Mouse (Mus musculus): ENCODE measurements around the gene Myo1a. TPM values are rescaled to one million over a fixed set of nuclear protein-coding genes. Genes with fewer than 3 reads are reported as not detected.
A peak's percentile ranks its signal among the peaks of the same experiment; 100 is the strongest.

Myo1a gene
- polyA plus RNA-seq, 1 experiment = 0.51 TPM

DNA sequence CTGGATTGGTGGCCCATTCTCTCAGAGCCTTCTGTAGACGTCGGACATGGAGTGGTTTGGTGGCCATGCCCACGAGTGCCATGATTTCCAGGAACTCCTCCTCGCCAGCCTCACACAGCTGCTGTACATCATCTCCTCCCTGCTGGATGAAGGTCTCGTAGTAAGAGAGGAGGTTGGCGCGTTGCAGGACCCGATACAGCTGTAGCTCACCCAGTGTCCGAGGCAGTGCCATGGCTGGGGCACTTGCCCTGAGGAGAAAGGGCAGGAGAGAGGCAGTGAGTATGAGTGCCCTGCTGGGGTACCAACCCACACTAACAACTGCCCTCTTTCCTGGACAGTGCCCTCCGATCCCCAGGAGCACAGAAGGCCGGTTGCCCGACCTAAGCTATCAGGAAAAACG lies 40.1 kb upstream of the Myo1a start:
- Histone ChIP-seq H3K4me3 (ENCODE audit: insufficient read depth, low read length) (peak overlapping the region; percentile 92), H3K27ac (ENCODE audit: insufficient read depth, low read length) (peak overlapping the region; percentile 99), H3K4me1 (ENCODE audit: control insufficient read depth, insufficient read depth, low read length) (no peaks in the 10 kb centered on the region; the same call in 1 of the 2 replicates)
- TF ChIP-seq CTCF (IDR thresholded peaks at IDR 0.05; ENCODE audit: borderline replicate concordance, insufficient read depth, low read length) (no peak), POLR2A (IDR thresholded peaks at IDR 0.05; ENCODE audit: low read depth, low read length) (peak; percentile 41; the same call in 1 of the 2 replicates)

DNA sequence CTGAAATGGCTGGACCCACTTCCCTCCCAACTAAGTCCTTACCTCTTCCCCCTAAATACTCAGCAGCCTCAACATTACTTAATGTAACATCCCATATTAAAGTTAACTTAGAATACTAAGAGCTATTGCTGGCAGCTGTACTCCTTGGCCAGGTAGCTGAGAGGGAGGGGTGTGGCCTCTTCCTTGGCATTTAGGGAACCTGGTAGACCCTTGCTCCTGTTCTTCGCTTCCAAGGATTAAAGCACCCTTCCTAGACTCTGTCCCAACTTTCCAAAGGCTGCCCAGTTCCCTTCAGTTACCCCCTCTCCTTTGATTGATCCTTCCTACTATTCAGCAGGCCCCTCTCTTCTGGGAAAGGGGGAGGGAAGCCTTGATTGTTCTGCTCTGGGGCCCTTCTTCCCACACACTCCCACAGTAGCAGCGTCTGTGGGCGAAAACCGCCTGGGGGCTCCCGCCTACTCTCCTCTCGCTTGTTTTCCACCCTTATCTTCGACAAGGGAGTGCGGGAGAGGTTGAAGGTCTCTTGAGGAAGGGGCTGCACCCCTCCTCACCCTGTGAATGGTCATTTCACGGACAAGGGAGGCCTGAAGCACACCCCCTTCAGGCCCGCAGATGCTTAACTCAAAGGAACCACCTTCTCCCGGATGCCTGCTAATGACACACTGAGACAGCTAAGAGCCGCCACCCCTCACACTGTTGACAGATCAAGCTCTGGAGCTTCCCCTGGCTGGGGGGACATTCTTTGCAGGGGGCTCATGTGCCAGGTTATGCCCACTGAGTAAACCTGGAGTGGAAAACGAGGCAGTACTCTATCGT lies 39.4 kb upstream of the Myo1a start:
- Histone ChIP-seq H3K4me3 (ENCODE audit: insufficient read depth, low read length) (peak overlapping the region; percentile 92), H3K4me1 (ENCODE audit: control insufficient read depth, insufficient read depth, low read length) (no peaks in the 10 kb centered on the region; the same call in 1 of the 2 replicates), H3K27ac (ENCODE audit: insufficient read depth, low read length) (peak overlapping the region; percentile 99)
- TF ChIP-seq POLR2A (IDR thresholded peaks at IDR 0.05; ENCODE audit: low read depth, low read length) (peak; percentile 23; the same call in 1 of the 2 replicates), CTCF (IDR thresholded peaks at IDR 0.05; ENCODE audit: borderline replicate concordance, insufficient read depth, low read length) (no peak)

- H3K27ac ChIP-seq (ENCODE audit: insufficient read depth, low read length) = peak within 1 kb of the TSS; percentile 100
- no peak for TF ChIP-seq CTCF (IDR thresholded peaks at IDR 0.05; ENCODE audit: borderline replicate concordance, insufficient read depth, low read length)
- peak; percentile 85 for TF ChIP-seq POLR2A (IDR thresholded peaks at IDR 0.05; ENCODE audit: low read depth, low read length)
- peak within 1 kb of the TSS; percentile 92 for H3K4me3 ChIP-seq (ENCODE audit: insufficient read depth, low read length)
- no peaks in the 10 kb centered on the region; the same call in 1 of the 2 replicates for H3K4me1 ChIP-seq (ENCODE audit: control insufficient read depth, insufficient read depth, low read length)
Measured at GRCm38 (mm10) chr10:127666501-127667268, 38.3 kb upstream of the Myo1a start, which contains the start of gene Nemp1. TSS of gene Nemp1 (plus strand) at chr10:127666901.

DNA sequence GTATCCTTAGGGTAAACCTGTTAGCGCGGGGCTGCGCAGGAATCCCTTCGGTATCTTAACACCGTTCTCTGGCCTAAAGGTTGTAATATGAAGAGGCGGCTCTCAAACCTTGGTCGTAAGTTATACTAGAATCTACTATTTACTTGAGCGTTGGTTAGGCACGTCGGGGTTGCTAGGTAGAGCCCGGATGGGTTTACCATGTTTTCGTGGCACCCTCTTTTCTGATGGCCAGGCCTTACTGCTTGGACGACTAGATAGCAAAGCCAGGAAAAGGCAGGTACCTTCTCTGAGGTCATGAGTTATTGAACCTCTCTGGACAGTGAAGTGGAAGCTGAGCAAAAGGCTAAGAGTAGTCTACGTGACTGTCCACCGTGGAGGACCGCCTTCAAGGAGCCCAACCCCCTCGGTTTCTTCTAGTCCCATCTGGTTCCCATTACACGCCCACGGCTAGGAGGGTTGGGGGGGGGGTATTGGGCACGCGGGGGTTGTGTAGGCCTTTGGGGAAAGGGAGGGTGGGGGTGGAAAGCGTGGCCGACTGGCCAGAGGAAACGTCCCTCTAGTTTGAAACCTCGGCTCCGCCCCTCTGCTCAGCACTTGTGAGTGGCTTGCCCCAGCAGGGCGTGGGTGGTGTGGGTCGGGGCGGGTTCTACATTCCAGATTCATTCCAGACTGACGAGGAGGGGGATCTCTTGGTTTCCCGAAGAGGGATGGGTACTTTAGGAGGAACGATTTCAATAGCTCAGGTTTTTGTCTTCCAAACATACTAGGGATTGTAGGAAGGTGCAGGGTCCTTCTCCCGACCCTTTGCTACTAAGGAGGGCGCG lies 37.5 kb upstream of the Myo1a start:
- TF ChIP-seq POLR2A (IDR thresholded peaks at IDR 0.05; ENCODE audit: low read depth, low read length) (peak; percentile 95), CTCF (IDR thresholded peaks at IDR 0.05; ENCODE audit: borderline replicate concordance, insufficient read depth, low read length) (no peak)
- Histone ChIP-seq H3K4me1 (ENCODE audit: control insufficient read depth, insufficient read depth, low read length) (no peaks in the 10 kb centered on the region; the same call in 1 of the 2 replicates), H3K27ac (ENCODE audit: insufficient read depth, low read length) (peak overlapping the region; percentile 100), H3K4me3 (ENCODE audit: insufficient read depth, low read length) (peak overlapping the region; percentile 36)

GRCm38 (mm10) chr10:127668093-127669050 lies 36.6 kb upstream of the Myo1a start, which contains the start of gene Nab2:
TSS of gene Nab2 (minus strand) at chr10:127668568.
- Histone ChIP-seq H3K4me3 (ENCODE audit: insufficient read depth, low read length) (peak within 1 kb of the TSS; percentile 49), H3K27ac (ENCODE audit: insufficient read depth, low read length) (peak within 1 kb of the TSS; percentile 100), H3K4me1 (ENCODE audit: control insufficient read depth, insufficient read depth, low read length) (no peaks in the 10 kb centered on the region; the same call in 1 of the 2 replicates)
- TF ChIP-seq CTCF (IDR thresholded peaks at IDR 0.05; ENCODE audit: borderline replicate concordance, insufficient read depth, low read length) = no peak
- peak; percentile 89 for TF ChIP-seq POLR2A (IDR thresholded peaks at IDR 0.05; ENCODE audit: low read depth, low read length)

- H3K4me1 ChIP-seq (ENCODE audit: control insufficient read depth, insufficient read depth, low read length) = no peaks in the 10 kb centered on the region; the same call in 1 of the 2 replicates
- peak overlapping the region; percentile 100 for H3K27ac ChIP-seq (ENCODE audit: insufficient read depth, low read length)
- TF ChIP-seq CTCF (IDR thresholded peaks at IDR 0.05; ENCODE audit: borderline replicate concordance, insufficient read depth, low read length) = no peak
- no peak; the same call in 1 of the 2 replicates for TF ChIP-seq POLR2A (IDR thresholded peaks at IDR 0.05; ENCODE audit: low read depth, low read length)
- no peak overlapping the region for H3K4me3 ChIP-seq (ENCODE audit: insufficient read depth, low read length)
Measured at GRCm38 (mm10) chr10:127669170-127669569, 35.8 kb upstream of the Myo1a start.

GRCm38 (mm10) chr10:127670185-127670584 lies 34.8 kb upstream of the Myo1a start:
- no peak for TF ChIP-seq CTCF (IDR thresholded peaks at IDR 0.05; ENCODE audit: borderline replicate concordance, insufficient read depth, low read length)

GRCm38 (mm10) chr10:127671276-127671675 lies 33.7 kb upstream of the Myo1a start:
- Histone ChIP-seq H3K4me3 (ENCODE audit: insufficient read depth, low read length) (no peak overlapping the region), H3K27ac (ENCODE audit: insufficient read depth, low read length) (no peak overlapping the region), H3K4me1 (ENCODE audit: control insufficient read depth, insufficient read depth, low read length) (no peaks in the 10 kb centered on the region; the same call in 1 of the 2 replicates)
- TF ChIP-seq CTCF (IDR thresholded peaks at IDR 0.05; ENCODE audit: borderline replicate concordance, insufficient read depth, low read length) = no peak
- TF ChIP-seq POLR2A (IDR thresholded peaks at IDR 0.05; ENCODE audit: low read depth, low read length) = no peak

More at GRCm38 (mm10) chr10:127670185-127670584, 34.8 kb upstream of the Myo1a start:
- Histone ChIP-seq H3K27ac (ENCODE audit: insufficient read depth, low read length) (no peak overlapping the region), H3K4me1 (ENCODE audit: control insufficient read depth, insufficient read depth, low read length) (no peaks in the 10 kb centered on the region; the same call in 1 of the 2 replicates), H3K4me3 (ENCODE audit: insufficient read depth, low read length) (no peak overlapping the region)

Measured in embryonic fibroblast, embryonic 13.5 days (primary cell).